31 mouse cellular contexts compared by ENCODE assay signal in the genomic region with DNA sequence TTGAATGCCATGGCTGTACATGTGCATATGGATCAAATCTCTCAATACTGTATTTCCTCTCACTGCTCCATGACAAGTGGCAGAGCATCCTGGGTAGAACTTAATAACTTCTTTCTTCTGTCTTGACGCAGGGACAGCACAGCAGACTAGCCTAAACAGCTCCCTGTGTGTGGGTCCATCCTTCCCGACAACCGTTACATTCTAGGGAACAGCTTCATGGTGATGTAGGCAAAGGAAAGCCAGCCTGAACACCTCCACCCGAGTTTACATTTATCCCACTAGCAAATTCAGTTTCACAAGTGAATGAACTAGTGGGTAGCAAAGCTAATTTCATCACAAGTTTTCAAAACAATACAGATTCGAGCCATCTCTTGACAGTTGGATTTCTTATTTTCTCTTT.
"Had no signal": no experiment of that assay in that cellular context is flagged by ENCODE, and none has a peak within 500 bp of the region (broad histone marks: within the 10 kb centered on the region; RNA-seq: fewer than 3 reads in every experiment).

No protein-coding gene starts in this region.

- H3K9ac ChIP-seq: limb, embryonic 12.5 days; limb, embryonic 13.5 days; limb, embryonic 15.5 days; liver, embryonic 12.5 days; liver, embryonic 13.5 days; liver, embryonic 14.5 days; liver, embryonic 15.5 days; liver, postnatal 0 days; lung, embryonic 14.5 days; lung, embryonic 15.5 days; midbrain, embryonic 12.5 days; midbrain, embryonic 13.5 days; midbrain, embryonic 15.5 days; neural tube, embryonic 12.5 days had no signal

- H3K27ac ChIP-seq: left cerebral cortex, adult 2 months; limb, embryonic 10.5 days; limb, embryonic 12.5 days; limb, embryonic 13.5 days; limb, embryonic 15.5 days; liver, embryonic 12.5 days; liver, embryonic 13.5 days; liver, embryonic 14.5 days; liver, embryonic 15.5 days; lung, embryonic 15.5 days; macrophage; midbrain, embryonic 10.5 days; midbrain, embryonic 12.5 days; midbrain, embryonic 13.5 days; midbrain, embryonic 15.5 days; neural tube, embryonic 12.5 days had no signal

- ATAC-seq: liver, embryonic 12.5 days; liver, postnatal 0 days; lung, postnatal 0 days; midbrain, embryonic 13.5 days; midbrain, embryonic 15.5 days had no signal

- H3K27me3 ChIP-seq: limb, embryonic 12.5 days; limb, embryonic 13.5 days; limb, embryonic 15.5 days; liver, embryonic 12.5 days; liver, embryonic 13.5 days; liver, embryonic 15.5 days; lung, embryonic 15.5 days; megakaryocyte, embryonic 14.5 days; midbrain, embryonic 12.5 days; midbrain, embryonic 13.5 days; midbrain, embryonic 15.5 days; neural tube, embryonic 12.5 days had no signal

- H3K4me1 ChIP-seq: limb, embryonic 10.5 days; limb, embryonic 12.5 days; limb, embryonic 13.5 days; limb, embryonic 15.5 days; liver, embryonic 12.5 days; liver, embryonic 13.5 days; liver, embryonic 15.5 days; lung, embryonic 15.5 days; megakaryocyte, embryonic 14.5 days; midbrain, embryonic 10.5 days; midbrain, embryonic 12.5 days; midbrain, embryonic 13.5 days; midbrain, embryonic 15.5 days; neural tube, embryonic 12.5 days had no signal

- H3K9me3 ChIP-seq: limb, embryonic 10.5 days; limb, embryonic 12.5 days; limb, embryonic 13.5 days; limb, embryonic 15.5 days; liver, embryonic 12.5 days; liver, embryonic 13.5 days; liver, embryonic 15.5 days; lung, embryonic 15.5 days; megakaryocyte, embryonic 14.5 days; midbrain, embryonic 10.5 days; midbrain, embryonic 12.5 days; midbrain, embryonic 13.5 days; midbrain, embryonic 15.5 days; neural tube, embryonic 12.5 days had no signal

- H3K4me3 ChIP-seq: left cerebral cortex, adult 2 months; limb, embryonic 10.5 days; limb, embryonic 12.5 days; limb, embryonic 13.5 days; limb, embryonic 15.5 days; liver, embryonic 12.5 days; liver, embryonic 13.5 days; liver, embryonic 15.5 days; lung, embryonic 15.5 days; megakaryocyte, embryonic 14.5 days; midbrain, embryonic 10.5 days; midbrain, embryonic 12.5 days; midbrain, embryonic 13.5 days; midbrain, embryonic 15.5 days; myocyte; neural tube, embryonic 12.5 days had no signal

- DNase-seq: left cerebral cortex, postnatal 4 days; liver; liver, embryonic 13.5 days; liver, postnatal 0 days; lung, adult 18-20 months; lung, adult 2 months; lung, embryonic 14.5 days; lung, postnatal 10 days; lung, postnatal 14 days; lung, postnatal 36 days; lung, postnatal 4 days; midbrain, embryonic 14.5 days had no signal

- H3K4me2 ChIP-seq: limb, embryonic 12.5 days; limb, embryonic 13.5 days; limb, embryonic 15.5 days; liver, embryonic 11.5 days; liver, embryonic 12.5 days; liver, embryonic 13.5 days; liver, embryonic 15.5 days; lung, embryonic 14.5 days; lung, embryonic 15.5 days; midbrain, embryonic 12.5 days; midbrain, embryonic 13.5 days; midbrain, embryonic 15.5 days; neural tube, embryonic 12.5 days had no signal

- H3K36me3 ChIP-seq: limb, embryonic 10.5 days; limb, embryonic 12.5 days; limb, embryonic 13.5 days; limb, embryonic 15.5 days; liver, embryonic 12.5 days; liver, embryonic 13.5 days; liver, embryonic 15.5 days; lung, embryonic 15.5 days; midbrain, embryonic 10.5 days; midbrain, embryonic 12.5 days; midbrain, embryonic 13.5 days; midbrain, embryonic 15.5 days; neural tube, embryonic 12.5 days had no signal
